Mouse (Mus musculus) heart, embryonic 14.5 days (tissue): ENCODE measurements at regions not wholly inside any gene's neighbourhood (a gene's known extent, or its start where the extent isn't known, plus 50 kb on each side); places are given as distances from the start of the nearest gene placed in this dataset.
A peak's percentile ranks its signal among the peaks of the same experiment; 100 is the strongest.

Experiments used
- ATAC-seq: fragments of 200-750 bp; cut with Nextera tagmentation; 2 replicates; pipeline ENCODE4 v1.8.0; 2017; ENCODE audit warnings: low read depth, moderate TSS enrichment; ENCODE audit not compliant: insufficient number of reproducible peaks, insufficient read depth, low FRiP score
- H3K27ac ChIP-seq, 2 experiments: fragments of 200-500 bp in 1 of 2; fragments of 300-500 bp in 1 of 2; sonication (generic) in 1 of 2; replicated peaks in 1 of 2; 2 replicates each; pipeline ENCODE4 v1.5.1; 2012 to 2014; ENCODE audit warnings: low read depth in 2 of 2, low read length in 2 of 2, control low read depth in 1 of 2, mild to moderate bottlenecking in 1 of 2, mixed read lengths in 1 of 2; ENCODE audit not compliant: control insufficient read depth in 1 of 2, insufficient read depth in 1 of 2
- H3K27me3 ChIP-seq: fragments of 300-500 bp; sonication (generic); 2 replicates; pipeline ENCODE4 v1.6.1; 2014; ENCODE audit warnings: mild to moderate bottlenecking, low read length, control low read depth; ENCODE audit not compliant: control insufficient read depth, insufficient read depth
- H3K36me3 ChIP-seq: fragments of 300-500 bp; sonication (generic); 2 replicates; pipeline ENCODE4 v1.6.1; 2014; ENCODE audit warnings: mild to moderate bottlenecking, control low read depth, low read length, mixed read lengths; ENCODE audit not compliant: control insufficient read depth, insufficient read depth
- H3K4me1 ChIP-seq, 2 experiments: fragments of 200-500 bp in 1 of 2; fragments of 300-500 bp in 1 of 2; sonication (generic) in 1 of 2; 2 replicates each; pipeline ENCODE4 v1.6.1; 2012 to 2014; ENCODE audit warnings: low read length in 2 of 2, control low read depth in 1 of 2, mixed read lengths in 1 of 2; ENCODE audit not compliant: control insufficient read depth in 2 of 2, insufficient read depth in 2 of 2
- H3K4me2 ChIP-seq: fragments of 300-500 bp; sonication (generic); 2 replicates; pipeline ENCODE4 v1.6.1; 2014; ENCODE audit warnings: mild to moderate bottlenecking, low read length
- H3K4me3 ChIP-seq, 2 experiments: fragments of 200-500 bp in 1 of 2; fragments of 300-500 bp in 1 of 2; sonication (generic) in 1 of 2; 2 replicates each; pipeline ENCODE4 v1.5.1; 2012 to 2014; ENCODE audit warnings: low read length in 2 of 2, mild to moderate bottlenecking in 2 of 2, control low read depth in 1 of 2, low read depth in 1 of 2, moderate library complexity in 1 of 2; ENCODE audit not compliant: control insufficient read depth in 1 of 2, insufficient read depth in 1 of 2
- H3K9ac ChIP-seq: fragments of 300-500 bp; sonication (generic); 2 replicates; pipeline ENCODE4 v1.6.1; 2014; ENCODE audit warnings: mild to moderate bottlenecking, low read length
- H3K9me3 ChIP-seq: fragments of 300-500 bp; sonication (generic); 2 replicates; pipeline ENCODE4 v1.6.1; 2016; ENCODE audit warnings: low read length, control low read depth; ENCODE audit not compliant: control insufficient read depth
- WGBS: fragments of 180-500 bp; shearing (Covaris S2); extraction: QIAGEN DNeasy Blood & Tissue Kit; methylation state at CpG from one replicate; pipeline ENCODE4 v1.1.7; 2014; 5-methylcytosine and 5-hydroxymethylcytosine counted together

- Histone ChIP-seq H3K27ac (peak overlapping the region; percentile 53 to 78), H3K36me3 (no peaks in the 10 kb centered on the region), H3K9me3 (no peaks in the 10 kb centered on the region), H3K27me3 (no peaks in the 10 kb centered on the region), H3K4me2 (0 out of 2 replicates have a peak overlapping the region, but pooled peaks have one; percentile 6), H3K4me3 (no peak overlapping the region), H3K4me1 (peaks cover 39 to 71% of the 10 kb centered on the region in 2 experiments), H3K9ac (0 out of 2 replicates have a peak overlapping the region, but pooled peaks have one; percentile 39)
- WGBS, result 34% methylated on average over 4 of the region's 4 CpGs
- no peak for ATAC-seq
Observed at GRCm38 (mm10) chr19:36681056-36681455, 55.4 kb downstream of the Ppp1r3c start.

- WGBS, result 29% methylated on average over 2 of the region's 2 CpGs
- no peak for ATAC-seq
- Histone ChIP-seq H3K27ac (peak overlapping the region; percentile 78 to 84), H3K36me3 (no peaks in the 10 kb centered on the region), H3K9ac (no peak overlapping the region), H3K9me3 (no peaks in the 10 kb centered on the region), H3K4me1 (peaks cover 37 to 68% of the 10 kb centered on the region in 2 experiments), H3K4me2 (no peak overlapping the region), H3K4me3 (no peak overlapping the region), H3K27me3 (no peaks in the 10 kb centered on the region)
Observed at GRCm38 (mm10) chr19:36680322-36680721, 56.1 kb downstream of the Ppp1r3c start.

- Histone ChIP-seq H3K4me3 (no peak overlapping the region), H3K27ac (peak overlapping the region; percentile 81 to 84), H3K9ac (peak overlapping the region; percentile 36; the same call in 1 of the 2 replicates), H3K4me1 (peaks cover 37 to 68% of the 10 kb centered on the region in 2 experiments), H3K9me3 (no peaks in the 10 kb centered on the region), H3K27me3 (no peaks in the 10 kb centered on the region), H3K36me3 (no peaks in the 10 kb centered on the region), H3K4me2 (no peak overlapping the region)
- ATAC-seq, result no peak
- 33% methylated on average over 4 of the region's 4 CpGs for WGBS
Observed at GRCm38 (mm10) chr19:36679028-36679820, 57.2 kb downstream of the Ppp1r3c start.

- no peak overlapping the region for H3K4me2 ChIP-seq
- no peaks in the 10 kb centered on the region for H3K9me3 ChIP-seq
- H3K4me1 ChIP-seq, result peaks cover 37 to 61% of the 10 kb centered on the region in 2 experiments
- ATAC-seq, result no peak
- H3K27me3 ChIP-seq, result no peaks in the 10 kb centered on the region
- WGBS, result 71% methylated on average over 7 of the region's 7 CpGs
- no peak overlapping the region for H3K9ac ChIP-seq
- no peak overlapping the region for H3K4me3 ChIP-seq
- H3K27ac ChIP-seq, result peak overlapping the region; percentile 76 to 84; a peak in 3 of 4 replicates
- H3K36me3 ChIP-seq, result no peaks in the 10 kb centered on the region
Observed at GRCm38 (mm10) chr19:36678382-36679027, 57.9 kb downstream of the Ppp1r3c start.

GRCm38 (mm10) chr19:36677101-36678081 is 59.1 kb downstream of the Ppp1r3c start:
- H3K4me2 ChIP-seq, result peak overlapping the region; percentile 9; the same call in 1 of the 2 replicates
- no peaks in the 10 kb centered on the region for H3K36me3 ChIP-seq
- H3K4me1 ChIP-seq, result peaks cover 34 to 52% of the 10 kb centered on the region in 2 experiments
- H3K27ac ChIP-seq, result peak overlapping the region; percentile 76 to 84
- H3K9me3 ChIP-seq, result no peaks in the 10 kb centered on the region
- no peak for ATAC-seq
- 52% methylated on average over 18 of the region's 18 CpGs for WGBS
- H3K9ac ChIP-seq, result peak overlapping the region; percentile 23; the same call in 1 of the 2 replicates
- no peaks in the 10 kb centered on the region for H3K27me3 ChIP-seq
- no peak overlapping the region for H3K4me3 ChIP-seq

- H3K27me3 ChIP-seq, result no peaks in the 10 kb centered on the region
- H3K9ac ChIP-seq, result no peak overlapping the region
- H3K4me3 ChIP-seq, result no peak overlapping the region
- H3K27ac ChIP-seq, result no peak overlapping the region
- H3K4me1 ChIP-seq, result peaks cover 41 to 52% of the 10 kb centered on the region in 2 experiments
- no peak for ATAC-seq
- no peaks in the 10 kb centered on the region for H3K9me3 ChIP-seq
- WGBS, result 81% methylated on average over 4 of the region's 4 CpGs
- no peak overlapping the region for H3K4me2 ChIP-seq
- H3K36me3 ChIP-seq, result no peaks in the 10 kb centered on the region
Observed at GRCm38 (mm10) chr19:36674946-36675345, 61.5 kb downstream of the Ppp1r3c start.

GRCm38 (mm10) chr19:36670813-36671212 is 65.6 kb downstream of the Ppp1r3c start:
- no peak for ATAC-seq
- no peaks in the 10 kb centered on the region for H3K9me3 ChIP-seq
- H3K4me3 ChIP-seq, result no peak overlapping the region
- H3K36me3 ChIP-seq, result no peaks in the 10 kb centered on the region
- H3K9ac ChIP-seq, result 0 out of 2 replicates have a peak overlapping the region, but pooled peaks have one; percentile 18
- H3K4me1 ChIP-seq, result peaks cover 21 to 54% of the 10 kb centered on the region in 2 experiments
- peak overlapping the region; percentile 68 to 88; a peak in 3 of 4 replicates for H3K27ac ChIP-seq
- no peaks in the 10 kb centered on the region for H3K27me3 ChIP-seq
- no peak overlapping the region for H3K4me2 ChIP-seq
- 44% methylated on average over 7 of the region's 7 CpGs for WGBS
